Mouse (Mus musculus) kidney, embryonic 16.5 days (tissue): Measurements from ENCODE around the gene Klc4. TPM values are rescaled to one million over a fixed set of nuclear protein-coding genes. Genes with fewer than 3 reads are reported as not detected.

ENCODE experiments used
- ATAC-seq: fragments of 200-750 bp; cut with Nextera tagmentation; 2 replicates; pipeline ENCODE4 v1.8.0; 2017; ENCODE audit warnings: moderate TSS enrichment; ENCODE audit not compliant: low FRiP score, low TSS enrichment
- H3K27ac ChIP-seq: fragments of 300-500 bp; sonication (generic); 2 replicates; pipeline ENCODE4 v1.5.1; 2014; ENCODE audit warnings: low read length
- H3K27me3 ChIP-seq: fragments of 300-500 bp; sonication (generic); 2 replicates; pipeline ENCODE4 v1.6.1; 2014; ENCODE audit warnings: low read length, control low read depth, mixed read lengths; ENCODE audit not compliant: insufficient read depth
- H3K36me3 ChIP-seq: fragments of 300-500 bp; sonication (generic); 2 replicates; pipeline ENCODE4 v1.6.1; 2014; ENCODE audit warnings: low read length, control low read depth, mixed read lengths; ENCODE audit not compliant: insufficient read depth
- H3K4me1 ChIP-seq: fragments of 300-500 bp; sonication (generic); 2 replicates; pipeline ENCODE4 v1.6.1; 2014; ENCODE audit warnings: low read length, control low read depth, mixed read lengths; ENCODE audit not compliant: insufficient read depth
- H3K4me2 ChIP-seq: fragments of 300-500 bp; sonication (generic); replicated peaks from 2 replicates; pipeline ENCODE4 v1.6.1; 2014; ENCODE audit warnings: low read depth, low read length
- H3K4me3 ChIP-seq: fragments of 300-500 bp; sonication (generic); 2 replicates; pipeline ENCODE4 v1.5.1; 2014; ENCODE audit warnings: mild to moderate bottlenecking, low read length
- H3K9ac ChIP-seq: fragments of 300-500 bp; sonication (generic); replicated peaks from 2 replicates; pipeline ENCODE4 v1.6.1; 2014; ENCODE audit warnings: low read length
- H3K9me3 ChIP-seq: fragments of 300-500 bp; sonication (generic); 2 replicates; pipeline ENCODE4 v1.6.1; 2016; ENCODE audit warnings: low read length, control low read depth
- WGBS: fragments of 180-500 bp; shearing (Covaris S2); extraction: QIAGEN DNeasy Blood & Tissue Kit; methylation state at CpG from one replicate; pipeline ENCODE4 v1.1.7; 2014; 5-methylcytosine and 5-hydroxymethylcytosine counted together
- polyA plus RNA-seq: library from polyadenylated mRNA; unstranded; fragments of >200 nt; fragmentation: Nextera tagmentation; extraction: Ambion mirVana; gene quantifications from 2 replicates; pipeline ENCODE4 v1.2.1, GENCODE M21; 2015

Klc4 gene
- polyA plus RNA-seq, 1 experiment from 2014 or later: 58.0 TPM

- H3K9me3 ChIP-seq: no peaks in the 10 kb centered on the region
- H3K36me3 ChIP-seq: peaks cover 48% of the 10 kb centered on the region
- 0% methylated on average over 33 of the region's 34 CpGs for WGBS
- peaks cover 31% of the 10 kb centered on the region for H3K4me1 ChIP-seq
- H3K4me2 ChIP-seq: peak overlapping the region; percentile 70
- H3K4me3 ChIP-seq: peak overlapping the region; percentile 91
- no peaks in the 10 kb centered on the region for H3K27me3 ChIP-seq
- peak overlapping the region; percentile 97 for H3K27ac ChIP-seq
- ATAC-seq: peak; percentile 44
- peak overlapping the region; percentile 82 for H3K9ac ChIP-seq
Measured at GRCm38 (mm10) chr17:46679843-46680759, 34.3 kb upstream of the Klc4 start.

DNA sequence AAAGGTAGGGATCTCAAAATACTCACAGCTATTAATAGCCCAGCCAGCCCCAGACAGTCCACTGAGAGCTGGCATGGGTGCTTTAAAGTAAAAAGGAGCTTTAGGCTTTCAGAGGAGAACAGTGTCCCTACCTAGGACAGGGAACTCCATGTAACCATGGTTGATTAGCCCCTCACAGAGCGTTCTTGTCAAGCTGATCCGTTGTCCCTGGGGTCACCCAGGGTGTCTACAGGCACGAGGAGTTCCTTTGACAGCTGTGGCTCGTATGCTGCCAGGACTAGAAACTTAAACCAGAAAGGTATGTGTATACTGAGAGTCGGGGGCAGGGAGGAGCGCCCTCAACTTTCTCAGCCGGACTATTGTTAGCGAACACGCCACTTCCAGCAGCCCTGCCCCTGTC lies 33.1 kb upstream of the Klc4 start:
- Histone ChIP-seq H3K9ac (peak overlapping the region; percentile 82), H3K4me1 (peaks cover 40% of the 10 kb centered on the region), H3K36me3 (peaks cover 37% of the 10 kb centered on the region), H3K4me2 (peak overlapping the region; percentile 70), H3K27me3 (no peaks in the 10 kb centered on the region), H3K4me3 (peak overlapping the region; percentile 91), H3K9me3 (no peaks in the 10 kb centered on the region), H3K27ac (peak overlapping the region; percentile 97; the same call in 1 of the 2 replicates)
- no peak for ATAC-seq
- WGBS: 23% methylated on average over 9 of the region's 9 CpGs

DNA sequence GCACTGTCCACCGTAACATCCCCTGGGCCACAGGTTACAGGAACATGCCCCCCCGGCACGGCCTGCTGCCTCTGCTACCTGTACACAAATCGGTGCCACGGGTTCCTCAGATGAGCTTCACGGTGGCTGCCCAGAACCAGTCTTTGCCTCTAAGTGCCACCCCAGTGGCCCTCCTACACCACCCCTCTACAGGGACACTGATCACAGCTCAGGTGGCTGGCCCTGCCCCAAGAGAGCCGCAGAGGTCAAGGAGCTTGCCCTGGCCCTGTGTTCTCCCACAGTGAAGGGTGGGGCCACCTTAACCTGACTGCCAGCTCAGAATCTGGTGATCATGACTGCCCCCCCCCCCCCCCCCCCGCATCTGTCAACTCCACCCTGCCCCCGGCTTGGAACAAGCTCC lies 32.6 kb upstream of the Klc4 start, which contains the start of gene Mea1:
TSS of gene Mea1 (plus strand) at position 378 of the 400 bp plus-strand sequence.
- H3K27ac ChIP-seq: peak within 1 kb of the TSS; percentile 97; the same call in 1 of the 2 replicates
- 61% methylated on average over 8 of the region's 9 CpGs for WGBS
- H3K36me3 ChIP-seq: peaks cover 32% of the 10 kb centered on the region
- no peaks in the 10 kb centered on the region for H3K9me3 ChIP-seq
- no peaks in the 10 kb centered on the region for H3K27me3 ChIP-seq
- peak within 1 kb of the TSS; percentile 91 for H3K4me3 ChIP-seq
- H3K4me2 ChIP-seq: peak within 1 kb of the TSS; percentile 70
- no peak for ATAC-seq
- H3K9ac ChIP-seq: peak within 1 kb of the TSS; percentile 82
- H3K4me1 ChIP-seq: peaks cover 41% of the 10 kb centered on the region

GRCm38 (mm10) chr17:46674530-46675283 lies 28.9 kb upstream of the Klc4 start:
- 13% methylated on average over 15 of the region's 15 CpGs for WGBS
- Histone ChIP-seq H3K9me3 (no peaks in the 10 kb centered on the region), H3K4me1 (peaks cover 41% of the 10 kb centered on the region), H3K27ac (peak overlapping the region; percentile 79), H3K27me3 (no peaks in the 10 kb centered on the region), H3K9ac (peak overlapping the region; percentile 83), H3K4me3 (peak overlapping the region; percentile 83), H3K4me2 (peak overlapping the region; percentile 78), H3K36me3 (peaks cover 36% of the 10 kb centered on the region)
- peak; percentile 18 for ATAC-seq

GRCm38 (mm10) chr17:46673850-46674529 lies 28.2 kb upstream of the Klc4 start, which contains the start of gene Rrp36:
Gene Rrp36, minus strand, starts transcription at chr17:46674352.
- WGBS: under 1% methylated on average over 43 of the region's 43 CpGs

DNA sequence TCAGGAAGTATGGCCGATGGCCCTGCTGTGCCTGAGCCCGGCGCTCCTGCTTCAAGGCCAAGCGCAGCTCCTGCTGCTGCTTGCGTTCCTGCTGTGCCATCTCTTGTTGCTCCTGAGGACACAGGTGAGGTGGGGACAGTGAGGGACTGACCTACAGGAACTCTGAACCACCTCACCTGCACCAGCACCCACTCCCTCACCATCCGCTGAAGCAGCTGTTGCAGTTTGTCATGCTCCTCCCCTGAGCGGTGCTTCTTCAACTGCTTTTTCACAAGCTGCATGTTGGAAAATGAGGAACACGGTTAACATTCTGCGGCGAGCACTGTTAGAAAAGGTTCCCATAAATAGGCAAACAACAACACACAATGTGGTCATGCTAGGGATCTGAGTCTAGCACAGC lies 24.1 kb upstream of the Klc4 start:
- Histone ChIP-seq H3K27me3 (no peaks in the 10 kb centered on the region), H3K9ac (no peak overlapping the region), H3K36me3 (peaks cover 36% of the 10 kb centered on the region), H3K9me3 (no peaks in the 10 kb centered on the region), H3K4me3 (no peak overlapping the region), H3K27ac (no peak overlapping the region), H3K4me2 (no peak overlapping the region), H3K4me1 (peaks cover 17% of the 10 kb centered on the region)
- no peak for ATAC-seq
- 96% methylated on average over 10 of the region's 10 CpGs for WGBS

More at GRCm38 (mm10) chr17:46673850-46674529, 28.2 kb upstream of the Klc4 start, which contains the start of gene Rrp36:
- ATAC-seq: peak; percentile 94
- H3K27ac ChIP-seq: peak within 1 kb of the TSS; percentile 79
- H3K9ac ChIP-seq: peak within 1 kb of the TSS; percentile 83
- peaks cover 42% of the 10 kb centered on the region for H3K36me3 ChIP-seq
- H3K4me2 ChIP-seq: peak within 1 kb of the TSS; percentile 78
- peaks cover 34% of the 10 kb centered on the region for H3K4me1 ChIP-seq
- H3K27me3 ChIP-seq: no peaks in the 10 kb centered on the region
- peak within 1 kb of the TSS; percentile 83 for H3K4me3 ChIP-seq
- no peaks in the 10 kb centered on the region for H3K9me3 ChIP-seq

- Histone ChIP-seq H3K36me3 (peaks cover 57% of the 10 kb centered on the region), H3K9me3 (no peaks in the 10 kb centered on the region), H3K27me3 (no peaks in the 10 kb centered on the region), H3K4me1 (peaks cover 2% of the 10 kb centered on the region; the same call in 1 of the 2 replicates), H3K4me3 (no peak overlapping the region), H3K9ac (no peak overlapping the region), H3K4me2 (no peak overlapping the region), H3K27ac (no peak overlapping the region)
- no peak for ATAC-seq
- 86% methylated on average over 16 of the region's 16 CpGs for WGBS
Measured at GRCm38 (mm10) chr17:46667712-46668111, 21.9 kb upstream of the Klc4 start.

- WGBS: 79% methylated on average over 5 of the region's 5 CpGs
- Histone ChIP-seq H3K27ac (no peak overlapping the region), H3K36me3 (peaks cover 82% of the 10 kb centered on the region), H3K4me2 (no peak overlapping the region), H3K9me3 (no peaks in the 10 kb centered on the region), H3K4me1 (no peaks in the 10 kb centered on the region), H3K27me3 (no peaks in the 10 kb centered on the region), H3K9ac (no peak overlapping the region), H3K4me3 (no peak overlapping the region)
- 0 out of 2 replicates have a peak, but pooled peaks have one; percentile 32 for ATAC-seq
Measured at GRCm38 (mm10) chr17:46662730-46663129, 16.9 kb upstream of the Klc4 start.

GRCm38 (mm10) chr17:46661981-46662380 lies 16.2 kb upstream of the Klc4 start:
- Histone ChIP-seq H3K4me1 (no peaks in the 10 kb centered on the region), H3K9me3 (no peaks in the 10 kb centered on the region), H3K27ac (no peak overlapping the region), H3K4me2 (no peak overlapping the region), H3K36me3 (peaks cover 84% of the 10 kb centered on the region), H3K9ac (no peak overlapping the region), H3K27me3 (no peaks in the 10 kb centered on the region), H3K4me3 (no peak overlapping the region)
- no peak for ATAC-seq
- 80% methylated on average over 12 of the region's 12 CpGs for WGBS
